Mouse (Mus musculus) spleen, postnatal 10 days (tissue): ENCODE data around the gene Gucy2g.
A peak's percentile ranks its signal among the peaks of the same experiment; 100 is the strongest.

ENCODE experiments used
- DNase-seq, 2 experiments: peaks; one replicate each; pipeline ENCODE4 v3.0.0; 2021 to 2022; ENCODE audit warnings: low spot score in 2 of 2

Gucy2g gene

DNA sequence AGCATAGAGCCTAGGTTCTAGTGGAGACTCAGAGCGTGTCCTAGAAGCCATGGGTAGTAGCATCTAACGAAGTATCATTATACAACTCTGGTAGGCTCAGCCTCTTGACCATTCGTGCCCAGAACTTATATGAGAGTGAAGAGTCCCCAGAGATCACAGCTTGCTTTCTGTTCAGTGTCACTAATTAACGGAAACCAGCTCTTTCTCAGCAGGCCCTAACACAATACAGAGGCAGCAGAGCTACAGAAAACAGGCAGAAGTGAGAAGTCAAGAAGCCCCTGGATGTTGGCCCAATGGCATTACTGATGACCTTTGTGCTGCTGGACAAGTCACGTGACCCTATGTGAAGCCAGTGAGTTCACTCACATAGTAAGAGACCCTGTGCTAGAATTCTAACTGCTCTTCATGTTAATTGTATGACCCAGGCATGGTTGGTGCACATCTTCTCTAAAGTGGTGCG, at the start of gene Gucy2g:
Gene Gucy2g, minus strand, starts transcription at position 51 of the 460 bp plus-strand sequence.
- DNase-seq, result no peak

- DNase-seq, result no peak
These were observed 47.9 kb upstream of the Gucy2g start for GRCm38 (mm10) chr19:55288974-55289373.

GRCm38 (mm10) chr19:55286034-55286433, 45.0 kb upstream of the Gucy2g start:
- no peak for DNase-seq

DNA sequence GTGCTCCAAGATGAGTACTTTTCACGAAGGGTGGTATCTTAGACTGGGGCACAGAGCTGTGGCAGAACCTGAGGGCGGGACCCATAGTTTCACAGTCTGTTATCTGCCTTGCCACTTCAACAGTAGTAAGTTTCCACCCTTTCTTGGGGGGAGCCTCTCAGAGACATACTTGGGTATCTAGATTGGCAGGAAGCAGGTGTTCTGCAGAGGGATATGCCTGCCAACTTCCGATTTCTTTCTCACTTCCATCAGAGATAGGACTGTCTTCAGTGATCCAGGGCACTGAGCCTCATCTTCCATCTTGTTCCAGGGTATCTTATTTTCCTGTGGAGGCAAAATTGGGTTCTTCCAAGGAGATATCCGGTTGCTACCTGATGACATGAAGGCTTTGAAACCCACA, 43.1 kb upstream of the Gucy2g start:
- DNase-seq, result peak in 1 of 2 experiments; percentile 53

DNA sequence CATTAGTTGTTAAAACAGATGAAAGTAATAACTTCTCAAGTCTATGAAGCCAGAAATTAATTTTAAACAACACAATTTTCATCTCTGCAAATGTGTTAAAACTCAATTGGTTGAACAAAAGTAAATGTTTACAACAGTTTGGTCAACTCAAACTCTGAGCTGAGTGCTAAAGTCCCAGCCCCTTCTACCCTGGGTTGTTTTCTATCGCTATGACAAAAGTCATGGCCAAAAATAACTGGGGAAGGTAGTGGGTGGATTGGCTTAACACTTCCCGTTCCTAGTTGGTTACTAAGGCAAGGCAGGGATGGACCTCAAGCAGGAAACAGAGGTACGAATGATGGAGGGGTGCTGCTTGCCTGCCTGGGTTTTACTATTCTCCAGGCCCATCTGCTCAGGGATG, 35.7 kb upstream of the Gucy2g start:
- DNase-seq, result no peak

DNA sequence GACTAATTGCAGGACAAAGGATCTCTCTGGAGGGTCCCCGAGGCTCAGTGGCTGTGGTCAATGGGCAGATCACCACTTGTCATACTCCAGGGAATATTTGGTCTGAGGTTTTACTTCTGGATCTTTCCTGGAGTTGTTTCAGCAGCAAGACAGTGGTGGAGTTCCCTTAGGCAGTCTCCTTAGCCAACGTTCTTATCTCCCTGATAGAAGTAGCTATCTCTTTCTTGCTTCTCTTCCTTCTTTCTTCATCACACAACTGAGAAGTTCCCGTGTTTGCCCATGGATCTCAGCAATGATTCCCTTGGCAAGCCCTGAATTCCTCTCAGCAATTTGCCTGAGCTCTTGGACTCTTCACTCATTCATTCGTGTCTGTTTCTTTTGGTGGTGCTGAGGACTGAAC, 35.1 kb upstream of the Gucy2g start:
- DNase-seq, result no peak

GRCm38 (mm10) chr19:55273340-55273739, 32.3 kb upstream of the Gucy2g start:
- no peak for DNase-seq

DNA sequence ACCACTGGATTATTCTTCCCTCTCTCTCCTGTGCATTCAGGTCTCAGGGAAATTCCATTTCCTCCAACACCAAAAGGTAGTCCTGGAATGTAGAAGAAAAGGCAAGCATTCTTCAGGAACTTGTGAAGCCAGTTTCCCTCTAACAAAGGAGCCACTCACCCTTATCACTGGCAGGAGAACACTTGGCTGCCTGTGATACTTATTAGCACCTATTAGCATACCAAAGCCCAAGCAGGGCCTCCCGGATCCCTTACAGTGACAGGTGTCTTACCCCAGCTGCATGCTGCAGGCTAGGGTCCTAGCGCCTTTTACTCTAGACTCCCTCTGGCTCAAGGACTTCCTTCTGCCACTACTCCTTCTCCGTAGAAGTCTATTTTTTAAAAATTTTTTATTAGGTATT, 30.4 kb upstream of the Gucy2g start:
- DNase-seq, result no peak

DNA sequence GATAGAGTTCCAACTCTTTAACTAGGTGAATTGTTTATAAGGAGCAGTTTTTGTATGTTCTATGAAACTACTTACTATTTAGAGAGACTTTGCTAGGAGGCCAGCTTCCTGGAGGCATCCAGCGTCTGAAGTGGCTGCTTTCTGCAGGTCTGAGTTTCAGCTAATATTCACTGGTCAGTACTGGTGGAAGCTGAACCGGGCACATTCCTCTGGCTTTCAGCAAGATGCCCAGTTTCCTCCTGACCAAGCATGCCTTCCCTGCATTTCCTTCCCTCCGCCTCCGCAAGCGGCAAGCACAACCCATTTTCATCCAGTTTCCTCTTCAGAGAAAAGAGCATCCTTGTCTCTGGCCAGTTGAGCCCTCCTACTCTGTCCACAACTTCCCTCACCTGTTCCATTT, 28.0 kb upstream of the Gucy2g start:
- no peak for DNase-seq

- no peak for DNase-seq
These were observed 27.1 kb upstream of the Gucy2g start for GRCm38 (mm10) chr19:55268150-55268549.

- DNase-seq, result no peak
These were observed 25.8 kb upstream of the Gucy2g start for GRCm38 (mm10) chr19:55266786-55267185.

DNA sequence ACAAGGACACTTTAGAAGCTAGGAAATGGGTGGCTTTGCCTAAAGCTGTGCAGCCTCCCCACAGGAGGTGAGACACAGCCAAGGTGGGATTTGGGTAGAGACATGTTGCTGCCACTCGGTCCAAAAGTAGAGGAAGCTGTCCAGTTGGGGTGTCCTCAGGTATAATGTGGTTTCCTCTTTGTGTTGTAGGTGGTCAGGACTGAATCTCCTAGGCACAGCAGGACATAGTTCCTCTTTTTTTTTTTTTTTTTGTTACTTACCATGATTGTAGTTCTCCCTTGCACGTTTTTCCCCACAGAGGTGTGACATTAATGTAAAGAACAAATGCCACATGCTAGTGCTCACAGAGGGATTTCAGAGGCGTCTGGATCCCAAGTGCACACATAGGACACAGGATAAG, 24.2 kb upstream of the Gucy2g start:
- DNase-seq, result no peak

GRCm38 (mm10) chr19:55260389-55261184, 19.6 kb upstream of the Gucy2g start:
- no peak for DNase-seq

- DNase-seq, result no peak
These were observed 17.5 kb upstream of the Gucy2g start for GRCm38 (mm10) chr19:55258514-55258913.

- DNase-seq, result no peak
These were observed 16.8 kb upstream of the Gucy2g start for GRCm38 (mm10) chr19:55257656-55258375.

DNA sequence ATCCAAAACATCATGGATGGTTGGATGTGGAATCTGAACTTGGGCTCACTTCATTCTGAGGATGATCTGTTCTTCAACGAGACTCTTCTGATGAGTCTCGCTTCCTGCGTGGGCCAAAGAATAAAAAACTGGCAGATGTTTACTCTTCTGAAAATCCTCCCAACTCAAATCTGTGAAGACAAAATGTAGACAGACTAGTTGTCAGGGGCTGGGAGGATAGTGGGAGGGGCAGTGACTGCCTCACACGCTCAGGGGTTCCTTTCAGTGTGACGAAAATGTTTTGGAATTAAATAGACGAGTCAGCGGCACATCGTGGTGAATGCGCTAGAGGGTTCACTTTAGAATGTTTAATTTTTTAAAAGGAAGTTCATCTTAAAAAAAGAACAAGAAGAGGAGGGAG, 15.1 kb upstream of the Gucy2g start:
- no peak for DNase-seq

DNA sequence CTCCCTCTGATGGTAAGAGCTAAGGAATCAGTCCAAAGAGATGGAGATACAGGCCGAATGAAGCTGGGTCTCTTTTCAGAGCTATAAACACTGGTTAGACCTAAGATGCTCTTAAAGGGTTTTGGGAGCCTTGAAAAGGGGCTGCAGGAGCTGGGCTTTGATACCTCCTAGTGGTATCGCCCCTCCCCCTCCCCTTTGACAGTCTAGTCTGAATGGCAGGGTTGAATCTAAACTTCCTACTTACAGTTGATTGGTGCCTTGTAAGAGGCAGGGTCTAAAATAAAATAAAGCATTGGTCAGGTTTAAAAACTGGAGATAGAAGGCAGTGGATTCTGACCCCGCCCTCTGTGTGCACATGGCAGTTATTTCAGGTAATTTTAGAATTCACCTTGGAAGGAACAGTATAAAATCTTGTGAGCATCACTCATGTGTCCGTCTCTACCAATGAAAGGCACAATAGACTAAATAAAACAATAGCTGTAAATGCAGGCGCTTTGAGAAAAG, 13.5 kb upstream of the Gucy2g start:
- peak in 1 of 2 experiments; percentile 69 for DNase-seq

DNA sequence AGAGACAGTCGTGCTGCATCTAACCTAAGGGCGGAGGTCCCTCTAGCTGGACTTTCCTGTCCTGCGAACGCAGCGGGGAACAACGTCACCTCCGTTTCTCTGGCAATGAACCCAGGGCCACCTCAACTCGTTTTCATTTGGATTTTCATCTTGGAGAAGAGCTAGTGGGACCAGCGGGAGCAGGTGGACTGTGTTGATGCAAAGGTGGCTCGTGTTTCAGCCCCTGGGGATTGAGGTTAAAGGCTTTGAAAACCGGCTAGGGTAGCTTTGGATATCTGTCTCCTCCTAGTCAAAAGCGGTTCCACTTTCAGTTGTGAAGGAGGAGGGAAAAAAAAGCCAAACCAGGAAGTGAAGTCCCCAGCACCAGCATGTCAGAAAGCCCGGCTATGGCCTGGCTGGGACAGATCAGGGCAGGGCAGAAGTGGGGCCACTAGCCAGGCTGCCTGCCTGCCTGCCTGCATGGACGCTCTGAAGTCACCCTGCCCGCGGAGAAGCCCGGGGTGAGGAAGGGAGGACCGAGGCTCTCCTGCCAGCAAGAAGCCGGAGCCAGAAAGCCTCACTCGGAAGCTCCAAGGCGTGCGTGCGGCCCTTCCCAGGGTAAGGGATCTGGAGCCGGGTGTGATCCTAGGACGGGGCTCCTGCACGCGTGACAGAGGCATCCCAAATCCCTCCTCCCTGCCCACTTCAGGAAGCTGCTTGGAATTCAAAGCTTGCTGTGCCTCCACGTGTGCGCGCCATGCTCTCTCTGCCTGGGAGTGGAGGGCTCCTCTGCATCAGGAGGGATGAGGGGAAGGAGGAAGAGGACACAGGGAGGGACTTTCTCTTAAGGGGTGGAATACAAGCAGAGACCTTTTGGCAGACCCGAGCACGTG, 12.8 kb upstream of the Gucy2g start:
- DNase-seq, result peak; percentile 65 to 66

DNA sequence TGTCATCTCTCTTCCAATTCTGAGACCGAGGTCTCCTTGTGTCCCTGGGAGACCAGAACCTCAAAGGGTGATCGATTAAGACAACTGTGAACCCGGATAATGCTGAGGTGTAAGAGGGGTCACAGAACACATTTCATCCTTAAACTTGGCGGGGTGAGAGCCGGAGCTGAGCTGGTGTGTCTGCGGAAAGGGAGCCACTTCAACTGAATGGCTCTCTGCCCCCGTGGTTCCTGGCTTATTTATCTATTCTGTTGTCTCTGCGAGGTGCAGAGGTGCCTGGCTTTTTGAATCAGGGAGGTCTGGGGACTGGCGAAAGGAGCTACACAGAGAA, 12.2 kb upstream of the Gucy2g start:
- DNase-seq, result peak; percentile 38 to 72

GRCm38 (mm10) chr19:55251383-55252124, 10.5 kb upstream of the Gucy2g start, which contains the start of gene Acsl5:
TSS of gene Acsl5 (plus strand) at chr19:55251938.
- no peak for DNase-seq

GRCm38 (mm10) chr19:55250451-55250850, 9.4 kb upstream of the Gucy2g start:
- no peak for DNase-seq
